In genomic region chr11:50228772-50229171, GRCm38 (mm10) we compare ENCODE assay signal across 8 mouse cellular contexts. TPM values are rescaled to one million over a fixed set of nuclear protein-coding genes. Genes with fewer than 3 reads are reported as not detected.
DNase-seq lines count a peak whose midpoint lies in the region; ATAC-seq and TF ChIP-seq lines count a peak whose summit lies in the region.
"Had no signal": no experiment of that assay in that cellular context is flagged by ENCODE, and none has a peak within 500 bp of the region (broad histone marks: within the 10 kb centered on the region; RNA-seq: fewer than 3 reads in every experiment).

No protein-coding gene starts in this region.

- H3K27me3 ChIP-seq in kidney, adult 2 months (replicated peaks; ENCODE audit: control insufficient read depth, insufficient read depth, low read length), result no peaks in the 10 kb centered on the region
- H3K27me3 ChIP-seq in cerebellum, adult 2 months (ENCODE audit: control insufficient read depth, insufficient read depth, low read length), result no peaks in the 10 kb centered on the region
- no peaks in the 10 kb centered on the region for H3K27me3 ChIP-seq in limb, embryonic 11.5 days (ENCODE audit: control insufficient read depth, insufficient read depth, low read length)

- H3K4me3 ChIP-seq in kidney, adult 2 months (ENCODE audit: insufficient read depth, low read depth, low read length), result no peak overlapping the region
- H3K4me3 ChIP-seq in cerebellum, adult 2 months (replicated peaks; ENCODE audit: insufficient read depth, low read depth, low read length), result peak overlapping the region; percentile 23
- no peak overlapping the region for H3K4me3 ChIP-seq in limb, embryonic 11.5 days (ENCODE audit: low read depth, low read length)

- TF ChIP-seq POLR2A in kidney, adult 2 months (IDR thresholded peaks at IDR 0.05; ENCODE audit: low read depth, low read length), result no peak
- TF ChIP-seq POLR2A in cerebellum, adult 2 months (IDR thresholded peaks at IDR 0.05; ENCODE audit: borderline replicate concordance, insufficient read depth, low read length), result no peak

- peak; percentile 37 for DNase-seq in kidney, postnatal 10 days
- DNase-seq in kidney, adult 2 months, result no peak
- DNase-seq in adipocyte (ENCODE audit: low spot score), result peak; percentile 50
- peak; percentile 70 to 74 for DNase-seq in cerebellum, adult 2 months
- peak; percentile 71 for DNase-seq in limb, embryonic 11.5 days (ENCODE audit: low spot score)
- no peak for DNase-seq in MN1 (ENCODE audit: low spot score)
- DNase-seq in c-Kit-positive CD71-positive TER-119-positive erythroid progenitor cells, embryonic 14.5 days (ENCODE audit: low spot score), result no peak
- DNase-seq: right cerebral cortex, postnatal 25 days had no signal

- no peak overlapping the region for H3K27ac ChIP-seq in kidney, adult 2 months (ENCODE audit: insufficient read depth, low read depth, low read length)
- peak overlapping the region; percentile 60 for H3K27ac ChIP-seq in cerebellum, adult 2 months (ENCODE audit: insufficient read depth, low read length)
- H3K27ac ChIP-seq in limb, embryonic 11.5 days (replicated peaks; ENCODE audit: low read depth, low read length), result peak overlapping the region; percentile 63; the same call in 1 of the 2 replicates

- H3K36me3 ChIP-seq in kidney, adult 2 months (ENCODE audit: control insufficient read depth, insufficient read depth, low read length), result no peaks in the 10 kb centered on the region; the same call in 1 of the 2 replicates
- peaks cover 8% of the 10 kb centered on the region; the same call in 1 of the 2 replicates for H3K36me3 ChIP-seq in limb, embryonic 11.5 days (ENCODE audit: control insufficient read depth, insufficient read depth, low read length)

- TF ChIP-seq CTCF in kidney, adult 2 months (conservative IDR thresholded peaks at IDR 0.05; ENCODE audit: insufficient read depth, insufficient read length, low read depth, low read length), result no peak
- TF ChIP-seq CTCF in cerebellum, adult 2 months (IDR thresholded peaks at IDR 0.05; ENCODE audit: borderline replicate concordance, insufficient read depth, low read depth, low read length), result no peak

- 0 out of 2 replicates have a peak overlapping the region, but pooled peaks have one; percentile 27 for H3K9ac ChIP-seq in limb, embryonic 11.5 days (ENCODE audit: low read length)

- no peak for ATAC-seq in limb, embryonic 11.5 days (ENCODE audit: insufficient number of reproducible peaks, low FRiP score, low TSS enrichment, low read depth)

- peaks cover 31% of the 10 kb centered on the region for H3K4me1 ChIP-seq in kidney, adult 2 months (ENCODE audit: control insufficient read depth, insufficient read depth, low read length)
- peaks cover 39% of the 10 kb centered on the region for H3K4me1 ChIP-seq in cerebellum, adult 2 months (ENCODE audit: control insufficient read depth, insufficient read depth, low read length)
- peaks cover 46% of the 10 kb centered on the region for H3K4me1 ChIP-seq in limb, embryonic 11.5 days (ENCODE audit: control insufficient read depth, insufficient read depth, low read length)

- 34% methylated on average over 3 of the region's 3 CpGs for WGBS in kidney, adult 2 months
- WGBS in cerebellum, adult 2 months, result 24% methylated on average over 3 of the region's 3 CpGs
- 13% methylated on average over 3 of the region's 3 CpGs for WGBS in limb, embryonic 11.5 days

- H3K9me3 ChIP-seq in limb, embryonic 11.5 days (ENCODE audit: control insufficient read depth, low read length), result no peaks in the 10 kb centered on the region

- peak overlapping the region; percentile 18; the same call in 1 of the 2 replicates for H3K4me2 ChIP-seq in limb, embryonic 11.5 days (ENCODE audit: low read depth, severe bottlenecking)

RNA-seq across cellular contexts. Expression of gene Ltc4s, which starts 9.6 kb away (rescaled TPM):
- polyA plus RNA-seq in kidney, adult 2 months (2012; rRNA removed), result 33.8 and 46.3 TPM in 2 replicates
- 9.0 and 12.8 TPM in 2 replicates for polyA plus RNA-seq in cerebellum, adult 2 months (2012; rRNA removed)
- 0.57 TPM in 1 of 2 replicates, not detected in the other for polyA plus RNA-seq in limb, embryonic 11.5 days (2014; fragmentation: Nextera tagmentation; extraction: Ambion mirVana)

RNA-seq across cellular contexts. Expression of gene Mgat4b, which starts 18.1 kb away (rescaled TPM):
- 85.4 and 105 TPM in 2 replicates for polyA plus RNA-seq in kidney, adult 2 months (2012; rRNA removed)
- polyA plus RNA-seq in cerebellum, adult 2 months (2012; rRNA removed), result 65.1 and 68.9 TPM in 2 replicates
- polyA plus RNA-seq in limb, embryonic 11.5 days (2014; fragmentation: Nextera tagmentation; extraction: Ambion mirVana), result 18.4 and 22.1 TPM in 2 replicates

RNA-seq across cellular contexts. Expression of gene Sqstm1, which starts 18.1 kb away (rescaled TPM):
- 337 and 344 TPM in 2 replicates for polyA plus RNA-seq in kidney, adult 2 months (2012; rRNA removed)
- 377 and 381 TPM in 2 replicates for polyA plus RNA-seq in cerebellum, adult 2 months (2012; rRNA removed)
- 133 and 136 TPM in 2 replicates for polyA plus RNA-seq in limb, embryonic 11.5 days (2014; fragmentation: Nextera tagmentation; extraction: Ambion mirVana)

RNA-seq across cellular contexts. Expression of gene Mrnip, which starts 54.5 kb away (rescaled TPM):
- polyA plus RNA-seq in kidney, adult 2 months (2012; rRNA removed), result 21.0 and 21.1 TPM in 2 replicates
- 22.5 and 24.2 TPM in 2 replicates for polyA plus RNA-seq in cerebellum, adult 2 months (2012; rRNA removed)
- polyA plus RNA-seq in limb, embryonic 11.5 days (2014; fragmentation: Nextera tagmentation; extraction: Ambion mirVana), result 29.8 and 30.9 TPM in 2 replicates

Comparison
In these comparisons a context has a peak if more than half of its experiments do, and no peak if none do; other contexts are left out.
1. DNase-seq: peak in kidney, postnatal 10 days (single experiment), adipocyte (single experiment), cerebellum, adult 2 months (2 of 2) and limb, embryonic 11.5 days (single experiment); none in kidney, adult 2 months (single experiment), MN1 (single experiment) and c-Kit-positive CD71-positive TER-119-positive erythroid progenitor cells, embryonic 14.5 days (single experiment).